Mouse (Mus musculus) heart, embryonic 16.5 days (tissue): ENCODE measurements around the gene Magi2. TPM values are rescaled to one million over a fixed set of nuclear protein-coding genes. Genes with fewer than 3 reads are reported as not detected.

Source experiments
- ATAC-seq: fragments of 200-750 bp; cut with Nextera tagmentation; replicated peaks from 2 replicates; pipeline ENCODE4 v1.8.0; 2017; ENCODE audit warnings: moderate number of reproducible peaks; ENCODE audit not compliant: insufficient read depth, low FRiP score; ENCODE audit errors: extremely low read depth
- H3K27ac ChIP-seq: fragments of 300-500 bp; sonication (generic); 2 replicates; pipeline ENCODE4 v1.5.1; 2014; ENCODE audit warnings: mild to moderate bottlenecking, low read length, control low read depth, moderate library complexity
- H3K27me3 ChIP-seq: fragments of 300-500 bp; sonication (generic); 2 replicates; pipeline ENCODE4 v1.6.1; 2014; ENCODE audit warnings: low read length, mixed read lengths; ENCODE audit not compliant: control insufficient read depth, insufficient read depth
- H3K36me3 ChIP-seq: fragments of 300-500 bp; sonication (generic); 2 replicates; pipeline ENCODE4 v1.6.1; 2014; ENCODE audit not compliant: control insufficient read depth, insufficient read depth
- H3K4me1 ChIP-seq: fragments of 300-500 bp; sonication (generic); 2 replicates; pipeline ENCODE4 v1.6.1; 2014; ENCODE audit warnings: low read length, mixed read lengths; ENCODE audit not compliant: control insufficient read depth, insufficient read depth
- H3K4me2 ChIP-seq: fragments of 300-500 bp; sonication (generic); 2 replicates; pipeline ENCODE4 v1.6.1; 2014; ENCODE audit warnings: low read depth, mild to moderate bottlenecking, control low read depth, low read length
- H3K4me3 ChIP-seq: fragments of 300-500 bp; sonication (generic); 2 replicates; pipeline ENCODE4 v1.5.1; 2014; ENCODE audit warnings: mild to moderate bottlenecking, control low read depth, low read length
- H3K9ac ChIP-seq: fragments of 300-500 bp; sonication (generic); 2 replicates; pipeline ENCODE4 v1.6.1; 2014; ENCODE audit warnings: low read length, control low read depth
- H3K9me3 ChIP-seq: fragments of 300-500 bp; sonication (generic); replicated peaks from 2 replicates; pipeline ENCODE4 v1.6.1; 2016; ENCODE audit warnings: low read length; ENCODE audit not compliant: control insufficient read depth
- WGBS: fragments of 180-500 bp; shearing (Covaris S2); extraction: QIAGEN DNeasy Blood & Tissue Kit; methylation state at CpG from one replicate; pipeline ENCODE4 v1.1.7; 2014; 5-methylcytosine and 5-hydroxymethylcytosine counted together
- polyA plus RNA-seq: library from polyadenylated mRNA; unstranded; fragments of >200 nt; fragmentation: Nextera tagmentation; extraction: Ambion mirVana; gene quantifications from 2 replicates; pipeline ENCODE4 v1.2.1, GENCODE M21; 2015

Magi2 gene
- polyA plus RNA-seq, 1 experiment from 2014 or later, result 3.3 TPM

GRCm38 (mm10) chr5:20457742-20458510 lies 1231.1 kb downstream of the Magi2 start:
- 68% methylated on average over 7 of the region's 7 CpGs for WGBS
- H3K4me3 ChIP-seq, result no peak overlapping the region

GRCm38 (mm10) chr5:20461709-20462108 lies 1234.9 kb downstream of the Magi2 start:
- Histone ChIP-seq H3K27ac (no peak overlapping the region), H3K27me3 (no peaks in the 10 kb centered on the region), H3K4me2 (no peak overlapping the region), H3K9me3 (no peaks in the 10 kb centered on the region), H3K4me3 (no peak overlapping the region), H3K36me3 (no peaks in the 10 kb centered on the region), H3K9ac (no peak overlapping the region), H3K4me1 (no peaks in the 10 kb centered on the region)
- WGBS, result 52% methylated on average over 2 of the region's 2 CpGs
- ATAC-seq, result no peak

More at GRCm38 (mm10) chr5:20457742-20458510, 1231.1 kb downstream of the Magi2 start:
- Histone ChIP-seq H3K9me3 (no peaks in the 10 kb centered on the region), H3K9ac (no peak overlapping the region), H3K4me1 (no peaks in the 10 kb centered on the region), H3K4me2 (no peak overlapping the region), H3K27me3 (no peaks in the 10 kb centered on the region), H3K36me3 (no peaks in the 10 kb centered on the region), H3K27ac (no peak overlapping the region)
- no peak for ATAC-seq

- WGBS, result 71% methylated on average over 2 of the region's 2 CpGs
- H3K9ac ChIP-seq, result no peak overlapping the region
- H3K36me3 ChIP-seq, result no peaks in the 10 kb centered on the region
- no peak overlapping the region for H3K27ac ChIP-seq
- no peak for ATAC-seq
- H3K4me1 ChIP-seq, result no peaks in the 10 kb centered on the region
- no peak overlapping the region for H3K4me3 ChIP-seq
- no peaks in the 10 kb centered on the region for H3K27me3 ChIP-seq
- no peaks in the 10 kb centered on the region for H3K9me3 ChIP-seq
- no peak overlapping the region for H3K4me2 ChIP-seq
Observed at GRCm38 (mm10) chr5:20462376-20462775, 1235.5 kb downstream of the Magi2 start.

GRCm38 (mm10) chr5:20469721-20470120 lies 1242.9 kb downstream of the Magi2 start:
- WGBS, result 81% methylated on average over 3 of the region's 3 CpGs
- no peak overlapping the region for H3K9ac ChIP-seq
- peaks cover 2% of the 10 kb centered on the region; the same call in 1 of the 2 replicates for H3K9me3 ChIP-seq
- no peaks in the 10 kb centered on the region for H3K27me3 ChIP-seq
- H3K4me2 ChIP-seq, result no peak overlapping the region
- H3K27ac ChIP-seq, result no peak overlapping the region
- no peaks in the 10 kb centered on the region for H3K4me1 ChIP-seq
- no peak for ATAC-seq
- no peaks in the 10 kb centered on the region for H3K36me3 ChIP-seq
- no peak overlapping the region for H3K4me3 ChIP-seq

GRCm38 (mm10) chr5:20470466-20470865 lies 1243.6 kb downstream of the Magi2 start:
- Histone ChIP-seq H3K36me3 (no peaks in the 10 kb centered on the region), H3K27me3 (no peaks in the 10 kb centered on the region), H3K4me1 (no peaks in the 10 kb centered on the region), H3K4me2 (no peak overlapping the region), H3K9me3 (peaks cover 2% of the 10 kb centered on the region; the same call in 1 of the 2 replicates), H3K4me3 (no peak overlapping the region), H3K9ac (no peak overlapping the region), H3K27ac (no peak overlapping the region)
- no peak for ATAC-seq

DNA sequence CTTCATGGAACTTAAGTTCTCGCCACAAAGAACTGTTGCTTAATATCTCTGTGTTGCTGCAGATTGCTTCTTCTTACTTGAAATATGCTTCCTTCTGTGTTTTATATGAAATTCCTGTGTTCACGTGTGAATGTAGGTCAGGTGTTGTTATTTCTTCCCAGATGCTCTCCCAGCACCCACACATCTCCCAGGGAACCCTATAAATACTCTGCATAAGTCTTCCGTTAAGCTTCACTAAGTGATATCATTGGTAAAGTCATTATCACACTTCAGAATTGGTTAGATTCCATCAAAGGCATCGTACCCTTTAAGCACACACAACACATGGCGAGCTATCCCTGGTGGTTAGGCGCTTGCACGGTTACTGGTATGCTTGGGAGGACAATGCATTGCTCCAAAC lies 1257.7 kb downstream of the Magi2 start:
- no peak overlapping the region for H3K4me3 ChIP-seq
- no peak overlapping the region for H3K4me2 ChIP-seq
- H3K36me3 ChIP-seq, result no peaks in the 10 kb centered on the region
- no peak for ATAC-seq
- H3K4me1 ChIP-seq, result no peaks in the 10 kb centered on the region
- no peaks in the 10 kb centered on the region for H3K27me3 ChIP-seq
- no peaks in the 10 kb centered on the region for H3K9me3 ChIP-seq
- H3K9ac ChIP-seq, result no peak overlapping the region
- H3K27ac ChIP-seq, result no peak overlapping the region
- 75% methylated on average over 7 of the region's 7 CpGs for WGBS

DNA sequence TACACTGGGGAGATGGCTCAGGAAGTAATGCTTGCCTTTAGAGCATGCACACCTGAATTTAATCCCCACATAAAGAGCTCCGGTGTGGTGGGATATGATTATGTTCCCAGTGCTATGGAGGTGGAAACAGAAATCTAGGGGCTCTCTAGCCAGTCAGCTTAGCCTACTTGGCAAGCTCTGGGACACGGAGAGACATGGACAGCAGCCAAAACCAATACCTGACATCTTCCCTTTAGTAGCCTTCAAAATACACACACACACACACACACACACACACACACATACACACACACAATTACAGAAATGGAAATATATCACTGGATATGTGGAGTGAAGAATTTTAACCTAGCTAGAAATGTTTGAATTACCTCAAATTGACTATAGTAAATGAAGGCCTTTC lies 1265.1 kb downstream of the Magi2 start:
- no peaks in the 10 kb centered on the region for H3K9me3 ChIP-seq
- 57% methylated on average over 2 of the region's 2 CpGs for WGBS
- no peaks in the 10 kb centered on the region for H3K27me3 ChIP-seq
- no peaks in the 10 kb centered on the region for H3K36me3 ChIP-seq
- no peaks in the 10 kb centered on the region for H3K4me1 ChIP-seq
- no peak overlapping the region for H3K27ac ChIP-seq
- H3K4me3 ChIP-seq, result no peak overlapping the region
- no peak overlapping the region for H3K4me2 ChIP-seq
- H3K9ac ChIP-seq, result no peak overlapping the region
- no peak for ATAC-seq

- H3K4me1 ChIP-seq, result no peaks in the 10 kb centered on the region
- ATAC-seq, result no peak
- H3K9me3 ChIP-seq, result no peaks in the 10 kb centered on the region
- no peaks in the 10 kb centered on the region for H3K36me3 ChIP-seq
- H3K9ac ChIP-seq, result no peak overlapping the region
- H3K4me3 ChIP-seq, result no peak overlapping the region
- WGBS, result 71% methylated on average over 7 of the region's 7 CpGs
- no peaks in the 10 kb centered on the region for H3K27me3 ChIP-seq
- no peak overlapping the region for H3K4me2 ChIP-seq
- no peak overlapping the region for H3K27ac ChIP-seq
Observed at GRCm38 (mm10) chr5:20492679-20493078, 1265.8 kb downstream of the Magi2 start.

- no peak overlapping the region for H3K27ac ChIP-seq
Observed at GRCm38 (mm10) chr5:20494010-20494409, 1267.2 kb downstream of the Magi2 start.

More at GRCm38 (mm10) chr5:20494010-20494409, 1267.2 kb downstream of the Magi2 start:
- H3K9ac ChIP-seq, result no peak overlapping the region
- 59% methylated on average over 6 of the region's 6 CpGs for WGBS
- H3K9me3 ChIP-seq, result no peaks in the 10 kb centered on the region
- no peak overlapping the region for H3K4me2 ChIP-seq
- no peak for ATAC-seq
- no peaks in the 10 kb centered on the region for H3K27me3 ChIP-seq
- H3K4me1 ChIP-seq, result no peaks in the 10 kb centered on the region
- H3K4me3 ChIP-seq, result no peak overlapping the region
- H3K36me3 ChIP-seq, result no peaks in the 10 kb centered on the region
